Mouse (Mus musculus) heart, embryonic 13.5 days (tissue): ENCODE results near the gene Myd88. TPM values are rescaled to one million over a fixed set of nuclear protein-coding genes. Genes with fewer than 3 reads are reported as not detected.
A peak's percentile ranks its signal among the peaks of the same experiment; 100 is the strongest.
"Not testable (repeated sequence)": the region's sequence is repeated elsewhere in the genome, so short reads cannot be mapped to it uniquely, and the experiment has no call there.

Experiments
- ATAC-seq: fragments of 200-750 bp; cut with Nextera tagmentation; 2 replicates; pipeline ENCODE4 v1.8.0; 2017; ENCODE audit warnings: moderate TSS enrichment; ENCODE audit not compliant: insufficient number of reproducible peaks, low FRiP score, low TSS enrichment; ENCODE audit errors: extremely low read depth
- H3K27ac ChIP-seq: fragments of 300-500 bp; sonication (generic); replicated peaks from 2 replicates; pipeline ENCODE4 v1.5.1; 2015; ENCODE audit warnings: moderate library complexity, mild to moderate bottlenecking, inconsistent platforms
- H3K27me3 ChIP-seq: fragments of 300-500 bp; sonication (generic); replicated peaks from 2 replicates; pipeline ENCODE4 v1.6.1; 2015; ENCODE audit warnings: mild to moderate bottlenecking, inconsistent platforms
- H3K36me3 ChIP-seq: fragments of 300-500 bp; sonication (generic); 2 replicates; pipeline ENCODE4 v1.6.1; 2015; ENCODE audit warnings: mild to moderate bottlenecking, inconsistent platforms
- H3K4me1 ChIP-seq: fragments of 300-500 bp; sonication (generic); 2 replicates; pipeline ENCODE4 v1.6.1; 2015; ENCODE audit warnings: inconsistent platforms
- H3K4me2 ChIP-seq: fragments of 300-500 bp; sonication (generic); 2 replicates; pipeline ENCODE4 v1.6.1; 2015; ENCODE audit warnings: inconsistent platforms, mild to moderate bottlenecking, moderate library complexity
- H3K4me3 ChIP-seq: fragments of 300-500 bp; sonication (generic); 2 replicates; pipeline ENCODE4 v1.5.1; 2015; ENCODE audit warnings: moderate library complexity, mild to moderate bottlenecking, inconsistent platforms
- H3K9ac ChIP-seq: fragments of 300-500 bp; sonication (generic); 2 replicates; pipeline ENCODE4 v1.6.1; 2015; ENCODE audit warnings: inconsistent platforms, mild to moderate bottlenecking, moderate library complexity
- H3K9me3 ChIP-seq: fragments of 300-500 bp; sonication (generic); 2 replicates; pipeline ENCODE4 v1.6.1; 2016; ENCODE audit warnings: inconsistent platforms
- WGBS: fragments of 180-500 bp; shearing (Covaris S2); methylation state at CpG from one replicate; pipeline ENCODE4 v1.1.7; 2015; ENCODE audit warnings: mixed read lengths; 5-methylcytosine and 5-hydroxymethylcytosine counted together
- polyA plus RNA-seq: library from polyadenylated mRNA; unstranded; fragments of >200 nt; fragmentation: Nextera tagmentation; extraction: Ambion mirVana; gene quantifications from 2 replicates; pipeline ENCODE4 v1.2.1, GENCODE M21; 2015

The Myd88 gene
- 14.2 and 14.5 TPM in 2 replicates for polyA plus RNA-seq

- peak; percentile 96 for ATAC-seq
- peak within 1 kb of the TSS; percentile 94 for H3K27ac ChIP-seq
- peak within 1 kb of the TSS; percentile 88 for H3K4me3 ChIP-seq
- under 1% methylated on average over 68 of the region's 68 CpGs for WGBS
- no peaks in the 10 kb centered on the region for H3K9me3 ChIP-seq
- peak within 1 kb of the TSS; percentile 94 for H3K9ac ChIP-seq
- H3K4me1 ChIP-seq, result peaks cover 27% of the 10 kb centered on the region
- H3K4me2 ChIP-seq, result peak within 1 kb of the TSS; percentile 87
- H3K27me3 ChIP-seq, result no peaks in the 10 kb centered on the region
- peaks cover 47% of the 10 kb centered on the region for H3K36me3 ChIP-seq
Observed at GRCm38 (mm10) chr9:119340909-119341816, at the start of gene Myd88. Myd88 (minus strand) TSS chr9:119341411.

GRCm38 (mm10) chr9:119390214-119390613 is 49.0 kb upstream of the Myd88 start:
- Histone ChIP-seq H3K4me3 (no peak overlapping the region), H3K27me3 (no peaks in the 10 kb centered on the region), H3K27ac (no peak overlapping the region), H3K9ac (no peak overlapping the region), H3K36me3 (no peaks in the 10 kb centered on the region), H3K9me3 (no peaks in the 10 kb centered on the region), H3K4me2 (no peak overlapping the region), H3K4me1 (no peaks in the 10 kb centered on the region)
- 80% methylated on average over 2 of the region's 2 CpGs for WGBS
- ATAC-seq, result no peak

DNA sequence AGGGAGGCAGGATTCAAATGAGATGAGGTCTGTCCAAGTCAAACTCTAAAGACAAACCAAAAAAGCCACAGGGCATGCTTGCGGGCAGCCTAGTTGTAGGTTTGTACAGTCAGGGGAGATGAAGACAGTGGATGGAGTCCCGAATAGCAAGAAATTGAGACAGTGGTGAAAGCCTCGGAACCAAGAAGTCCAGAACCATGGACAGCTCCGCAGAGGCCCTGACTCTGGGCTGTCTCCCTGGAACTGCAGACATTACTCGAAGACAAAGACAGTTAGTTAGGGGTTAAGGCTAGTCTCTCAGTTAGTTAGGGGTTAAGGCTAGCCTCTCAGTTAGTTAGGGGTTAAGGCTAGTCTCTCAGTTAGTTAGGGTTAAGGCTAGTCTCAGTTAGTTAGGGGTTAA is 47.7 kb upstream of the Myd88 start:
- WGBS, result 45% methylated on average over 5 of the region's 5 CpGs
- no peak overlapping the region for H3K27ac ChIP-seq
- H3K4me3 ChIP-seq, result no peak overlapping the region
- H3K9me3 ChIP-seq, result no peaks in the 10 kb centered on the region
- ATAC-seq, result no peak
- no peak overlapping the region for H3K9ac ChIP-seq
- H3K27me3 ChIP-seq, result no peaks in the 10 kb centered on the region
- H3K4me2 ChIP-seq, result no peak overlapping the region
- no peaks in the 10 kb centered on the region for H3K4me1 ChIP-seq
- H3K36me3 ChIP-seq, result 0 out of 2 replicates have a peak, but pooled peaks cover 4% of the 10 kb centered on the region

GRCm38 (mm10) chr9:119382603-119383002 is 41.4 kb upstream of the Myd88 start:
- WGBS, result 44% methylated on average over 6 of the region's 6 CpGs
- Histone ChIP-seq H3K4me1 (peaks cover 5% of the 10 kb centered on the region; the same call in 1 of the 2 replicates), H3K36me3 (0 out of 2 replicates have a peak, but pooled peaks cover 4% of the 10 kb centered on the region), H3K4me2 (no peak overlapping the region), H3K9me3 (no peaks in the 10 kb centered on the region), H3K9ac (no peak overlapping the region), H3K4me3 (no peak overlapping the region), H3K27me3 (no peaks in the 10 kb centered on the region), H3K27ac (no peak overlapping the region)
- no peak for ATAC-seq

DNA sequence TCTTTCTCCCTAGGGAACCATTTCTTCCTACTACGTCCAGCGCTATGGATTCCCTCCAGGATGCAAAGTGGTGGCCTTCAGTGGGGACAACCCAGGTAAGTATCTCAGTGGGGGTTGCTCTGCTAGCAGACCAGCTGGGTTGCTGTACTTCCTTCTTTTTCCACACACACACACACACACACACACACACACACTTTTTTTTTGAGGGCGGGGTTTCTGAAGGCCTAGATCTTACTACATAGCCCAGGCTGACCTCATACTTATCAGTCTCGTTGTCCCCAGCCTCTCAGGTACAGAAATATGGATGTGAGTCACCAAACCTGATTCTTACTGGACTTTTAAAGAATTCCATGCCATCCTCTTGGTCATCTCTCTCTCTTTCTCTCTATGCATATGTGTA is 37.0 kb upstream of the Myd88 start:
- H3K27ac ChIP-seq, result no peak overlapping the region
- no peak for ATAC-seq

DNA sequence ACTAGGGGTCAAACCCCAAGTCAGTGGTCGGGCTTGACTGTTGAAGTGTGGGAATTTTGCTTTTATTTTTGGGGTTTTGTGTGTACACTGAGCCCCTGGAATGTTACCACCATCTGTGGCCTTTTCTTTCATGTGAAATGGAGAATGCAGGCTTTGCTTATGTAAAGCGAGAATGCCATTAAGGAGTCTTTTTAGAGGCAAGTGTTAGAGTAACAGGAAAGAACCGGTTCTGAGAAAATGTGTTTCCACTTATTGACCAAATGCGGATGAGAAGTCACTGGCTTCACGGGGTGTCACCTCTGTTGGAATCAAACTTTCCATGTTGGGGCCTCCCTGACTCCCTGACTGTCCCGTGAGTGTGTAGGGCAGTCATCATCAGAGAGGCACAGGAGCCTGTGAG is 34.3 kb upstream of the Myd88 start:
- H3K4me1 ChIP-seq, result no peaks in the 10 kb centered on the region
- H3K4me2 ChIP-seq, result no peak overlapping the region
- no peaks in the 10 kb centered on the region for H3K27me3 ChIP-seq
- H3K9ac ChIP-seq, result no peak overlapping the region
- H3K4me3 ChIP-seq, result no peak overlapping the region
- WGBS, result 65% methylated on average over 6 of the region's 6 CpGs
- no peak overlapping the region for H3K27ac ChIP-seq
- no peaks in the 10 kb centered on the region for H3K36me3 ChIP-seq
- no peaks in the 10 kb centered on the region for H3K9me3 ChIP-seq
- no peak for ATAC-seq

More for the DNA sequence above, 37.0 kb upstream of the Myd88 start:
- H3K4me1 ChIP-seq, result peaks cover 5% of the 10 kb centered on the region; the same call in 1 of the 2 replicates
- no peaks in the 10 kb centered on the region for H3K9me3 ChIP-seq
- no peaks in the 10 kb centered on the region for H3K27me3 ChIP-seq
- WGBS, result 88% methylated on average over 4 of the region's 4 CpGs
- no peaks in the 10 kb centered on the region for H3K36me3 ChIP-seq
- H3K9ac ChIP-seq, result no peak overlapping the region
- no peak overlapping the region for H3K4me2 ChIP-seq
- no peak overlapping the region for H3K4me3 ChIP-seq

- WGBS, result 59% methylated on average over 3 of the region's 3 CpGs
Observed at GRCm38 (mm10) chr9:119375008-119375407, 33.8 kb upstream of the Myd88 start.

DNA sequence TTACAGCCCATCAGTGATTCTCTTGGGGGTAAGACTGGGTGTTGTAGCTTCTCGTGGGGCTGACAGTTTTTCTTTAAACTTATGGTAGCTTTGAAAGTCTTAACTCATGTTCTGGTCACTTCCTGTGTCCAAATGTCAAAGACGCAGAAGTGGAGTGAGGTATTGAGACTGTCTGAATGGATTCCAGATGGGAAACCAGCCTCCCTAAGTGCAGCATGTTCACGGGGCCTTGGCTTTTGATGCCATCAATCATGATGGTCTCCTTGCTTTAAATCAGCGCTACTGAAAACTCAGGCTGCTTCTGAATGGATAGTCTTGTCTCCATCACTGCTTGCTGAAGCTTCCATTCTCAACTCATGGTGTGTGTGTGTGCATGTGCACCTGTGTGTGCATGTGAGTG is 30.0 kb upstream of the Myd88 start:
- no peak overlapping the region for H3K4me3 ChIP-seq
- H3K9ac ChIP-seq, result no peak overlapping the region
- H3K4me1 ChIP-seq, result no peaks in the 10 kb centered on the region
- no peaks in the 10 kb centered on the region for H3K27me3 ChIP-seq
- WGBS, result 79% methylated on average over 4 of the region's 4 CpGs
- H3K4me2 ChIP-seq, result no peak overlapping the region
- no peaks in the 10 kb centered on the region for H3K9me3 ChIP-seq
- no peak overlapping the region for H3K27ac ChIP-seq
- no peak for ATAC-seq
- peaks cover 3% of the 10 kb centered on the region; the same call in 1 of the 2 replicates for H3K36me3 ChIP-seq

More at GRCm38 (mm10) chr9:119375008-119375407, 33.8 kb upstream of the Myd88 start:
- Histone ChIP-seq H3K4me1 (no peaks in the 10 kb centered on the region), H3K4me3 (no peak overlapping the region), H3K27me3 (no peaks in the 10 kb centered on the region), H3K27ac (no peak overlapping the region), H3K9me3 (no peaks in the 10 kb centered on the region), H3K4me2 (no peak overlapping the region), H3K9ac (no peak overlapping the region), H3K36me3 (no peaks in the 10 kb centered on the region)
- no peak for ATAC-seq

GRCm38 (mm10) chr9:119370770-119371169 is 29.6 kb upstream of the Myd88 start:
- H3K4me3 ChIP-seq, result not testable (repeated sequence)
- WGBS, result 83% methylated on average over 4 of the region's 4 CpGs

GRCm38 (mm10) chr9:119368367-119368766 is 27.2 kb upstream of the Myd88 start:
- H3K9ac ChIP-seq, result no peak overlapping the region
- H3K4me2 ChIP-seq, result no peak overlapping the region
- no peak overlapping the region for H3K27ac ChIP-seq
- H3K36me3 ChIP-seq, result peaks cover 3% of the 10 kb centered on the region; the same call in 1 of the 2 replicates
- 83% methylated on average over 3 of the region's 3 CpGs for WGBS
- no peaks in the 10 kb centered on the region for H3K9me3 ChIP-seq
- no peak for ATAC-seq
- no peak overlapping the region for H3K4me3 ChIP-seq
- H3K4me1 ChIP-seq, result peaks cover 11% of the 10 kb centered on the region
- no peaks in the 10 kb centered on the region for H3K27me3 ChIP-seq

More at GRCm38 (mm10) chr9:119370770-119371169, 29.6 kb upstream of the Myd88 start:
- not testable (repeated sequence) for H3K9me3 ChIP-seq, ATAC-seq, H3K27ac ChIP-seq, H3K9ac ChIP-seq, H3K4me2 ChIP-seq, H3K36me3 ChIP-seq, H3K27me3 ChIP-seq, H3K4me1 ChIP-seq

GRCm38 (mm10) chr9:119365284-119365683 is 24.1 kb upstream of the Myd88 start, which contains the start of gene Slc22a14:
Slc22a14 (minus strand) TSS chr9:119365553.
- no peaks in the 10 kb centered on the region for H3K9me3 ChIP-seq
- H3K4me2 ChIP-seq, result no peak within 1 kb of the TSS
- H3K36me3 ChIP-seq, result peaks cover 3% of the 10 kb centered on the region; the same call in 1 of the 2 replicates
- H3K27ac ChIP-seq, result no peak within 1 kb of the TSS; the same call in 1 of the 2 replicates
- no peak within 1 kb of the TSS for H3K4me3 ChIP-seq
- 53% methylated on average over 7 of the region's 7 CpGs for WGBS
- no peak for ATAC-seq
- peaks cover 23% of the 10 kb centered on the region for H3K4me1 ChIP-seq
- H3K27me3 ChIP-seq, result no peaks in the 10 kb centered on the region
- 0 out of 2 replicates have a peak within 1 kb of the TSS, but pooled peaks have one; percentile 7 for H3K9ac ChIP-seq
